Mouse (Mus musculus): ENCODE measurements around the gene Prcc. TPM values are rescaled to one million over a fixed set of nuclear protein-coding genes. Genes with fewer than 3 reads are reported as not detected.
A peak's percentile ranks its signal among the peaks of the same experiment; 100 is the strongest.
"Not testable (repeated sequence)": the region's sequence is repeated elsewhere in the genome, so short reads cannot be mapped to it uniquely, and the experiment has no call there.

Prcc gene
- polyA plus RNA-seq, 1 experiment from 2014 or later = 16.5 TPM

DNA sequence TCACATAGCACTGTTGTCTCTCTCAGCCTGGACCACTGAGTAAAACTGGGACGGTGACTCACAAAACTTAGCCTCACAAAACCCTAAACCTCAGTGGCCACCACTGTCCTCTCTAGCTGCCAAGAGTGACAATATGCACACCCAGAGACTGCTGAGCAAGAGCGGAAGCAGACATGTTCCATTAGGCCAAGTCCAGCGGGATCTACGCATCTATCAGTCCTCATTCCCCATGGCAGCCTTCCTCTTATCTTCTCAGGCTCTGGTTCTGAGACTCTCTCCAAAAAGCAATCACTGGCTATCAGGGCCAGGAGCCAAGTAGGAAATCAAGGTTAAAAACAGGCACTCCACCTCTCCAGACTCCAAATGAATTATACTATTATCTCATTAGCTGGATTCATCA lies 7.7 kb downstream of the Prcc start:
- WGBS = 96% methylated on average over 4 of the region's 4 CpGs
- H3K36me3 ChIP-seq = peaks cover 32% of the 10 kb centered on the region
- 0 out of 2 replicates have a peak, but pooled peaks cover 3% of the 10 kb centered on the region for H3K4me1 ChIP-seq
- H3K4me2 ChIP-seq (replicated peaks) = no peak overlapping the region
- no peak for ATAC-seq (ENCODE audit: insufficient number of reproducible peaks, low FRiP score, low TSS enrichment, low read depth)
- no peak overlapping the region for H3K4me3 ChIP-seq (replicated peaks)
- no peaks in the 10 kb centered on the region for H3K9me3 ChIP-seq (replicated peaks)
- no peaks in the 10 kb centered on the region for H3K27me3 ChIP-seq
- H3K27ac ChIP-seq (replicated peaks) = no peak overlapping the region
- H3K9ac ChIP-seq = no peak overlapping the region

DNA sequence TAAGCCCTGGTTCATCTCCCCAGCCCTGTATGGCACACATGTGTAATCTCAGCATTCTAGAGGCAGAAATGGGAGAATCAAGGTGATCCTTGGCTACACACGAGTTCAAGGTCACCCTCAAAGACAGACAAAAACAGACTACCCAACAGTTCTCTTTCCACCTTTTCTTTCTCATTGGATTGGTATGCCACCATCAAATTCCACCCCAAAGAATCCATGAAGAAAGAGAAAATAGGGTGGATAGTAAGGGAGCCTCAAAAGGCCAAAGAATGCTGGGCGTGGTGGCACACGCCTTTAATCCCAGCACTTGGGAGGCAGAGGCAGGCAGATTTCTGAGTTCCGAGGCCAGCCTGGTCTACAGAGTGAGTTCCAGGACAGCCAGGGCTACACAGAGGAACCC lies 21.3 kb downstream of the Prcc start:
- peaks cover 84% of the 10 kb centered on the region for H3K36me3 ChIP-seq
- not testable (repeated sequence) for H3K4me3 ChIP-seq (replicated peaks); ATAC-seq (ENCODE audit: insufficient number of reproducible peaks, low FRiP score, low TSS enrichment, low read depth); H3K4me1 ChIP-seq; H3K4me2 ChIP-seq (replicated peaks); H3K9me3 ChIP-seq (replicated peaks); H3K9ac ChIP-seq; H3K27me3 ChIP-seq; H3K27ac ChIP-seq (replicated peaks)
- 91% methylated on average over 4 of the region's 4 CpGs for WGBS

GRCm38 (mm10) chr3:87859813-87860212 lies 25.6 kb downstream of the Prcc start:
- Histone ChIP-seq H3K4me1 (0 out of 2 replicates have a peak, but pooled peaks cover 5% of the 10 kb centered on the region), H3K27ac (replicated peaks) (no peak overlapping the region), H3K9ac (no peak overlapping the region), H3K27me3 (no peaks in the 10 kb centered on the region), H3K4me3 (replicated peaks) (no peak overlapping the region), H3K9me3 (replicated peaks) (no peaks in the 10 kb centered on the region), H3K4me2 (replicated peaks) (no peak overlapping the region), H3K36me3 (peaks cover 76% of the 10 kb centered on the region)
- 22% methylated on average over 3 of the region's 3 CpGs for WGBS
- no peak for ATAC-seq (ENCODE audit: insufficient number of reproducible peaks, low FRiP score, low TSS enrichment, low read depth)

- H3K27me3 ChIP-seq = no peaks in the 10 kb centered on the region
- no peak overlapping the region for H3K27ac ChIP-seq (replicated peaks)
- H3K4me3 ChIP-seq (replicated peaks) = no peak overlapping the region
- 56% methylated on average over 8 of the region's 8 CpGs for WGBS
- H3K4me2 ChIP-seq (replicated peaks) = no peak overlapping the region
- H3K9ac ChIP-seq = no peak overlapping the region
- H3K9me3 ChIP-seq (replicated peaks) = no peaks in the 10 kb centered on the region
- ATAC-seq (ENCODE audit: insufficient number of reproducible peaks, low FRiP score, low TSS enrichment, low read depth) = no peak
- H3K36me3 ChIP-seq = peaks cover 60% of the 10 kb centered on the region
- H3K4me1 ChIP-seq = 0 out of 2 replicates have a peak, but pooled peaks cover 8% of the 10 kb centered on the region
Measured at GRCm38 (mm10) chr3:87857666-87858065, 27.7 kb downstream of the Prcc start.

GRCm38 (mm10) chr3:87855936-87856335 lies 29.5 kb downstream of the Prcc start:
- H3K27me3 ChIP-seq = no peaks in the 10 kb centered on the region
- ATAC-seq (ENCODE audit: insufficient number of reproducible peaks, low FRiP score, low TSS enrichment, low read depth) = no peak
- WGBS = 71% methylated on average over 8 of the region's 8 CpGs
- H3K27ac ChIP-seq (replicated peaks) = 0 out of 2 replicates have a peak overlapping the region, but pooled peaks have one; percentile 2
- H3K4me1 ChIP-seq = 0 out of 2 replicates have a peak, but pooled peaks cover 8% of the 10 kb centered on the region
- no peak overlapping the region for H3K4me2 ChIP-seq (replicated peaks)
- H3K9ac ChIP-seq = no peak overlapping the region
- no peak overlapping the region for H3K4me3 ChIP-seq (replicated peaks)
- H3K9me3 ChIP-seq (replicated peaks) = no peaks in the 10 kb centered on the region
- H3K36me3 ChIP-seq = peaks cover 45% of the 10 kb centered on the region

DNA sequence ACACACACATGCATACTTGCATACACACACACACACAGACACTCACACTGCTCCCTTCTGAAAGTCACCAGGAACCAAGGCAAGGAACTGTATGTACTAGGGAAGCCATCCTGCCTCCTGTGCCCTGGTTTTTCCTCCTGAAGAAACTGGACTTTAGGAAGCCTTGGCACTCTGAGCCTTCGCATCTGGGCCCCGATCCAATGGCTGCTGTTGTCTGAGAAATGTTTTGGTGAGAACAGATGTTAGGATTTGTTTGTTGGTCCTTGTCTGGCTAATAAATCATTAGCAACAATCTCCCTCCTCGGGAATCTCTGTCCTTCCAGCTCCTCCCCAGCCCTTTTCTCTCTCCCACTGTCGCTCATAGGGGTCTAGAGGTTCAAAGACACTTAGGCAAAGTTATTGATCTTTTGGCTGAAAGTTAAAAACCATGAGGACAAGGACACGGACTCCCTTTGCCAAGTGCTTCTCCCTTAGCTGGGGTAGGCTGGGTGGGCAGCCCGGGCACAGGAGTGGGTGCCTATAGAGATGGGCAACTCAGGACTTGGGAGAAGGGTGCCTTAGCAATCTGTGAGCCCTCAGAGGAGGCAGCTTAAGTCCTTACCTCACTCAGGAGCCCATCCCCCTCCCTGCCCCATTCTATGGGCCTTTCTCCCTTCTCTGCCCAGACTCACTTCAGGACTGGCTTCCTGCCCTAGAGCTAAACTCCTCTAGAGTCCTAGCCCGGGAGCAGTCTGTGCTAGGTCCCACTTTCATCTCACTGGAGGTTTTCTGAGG lies 30.4 kb downstream of the Prcc start:
- H3K4me2 ChIP-seq (replicated peaks) = no peak overlapping the region
- H3K36me3 ChIP-seq = peaks cover 38% of the 10 kb centered on the region
- H3K4me1 ChIP-seq = 0 out of 2 replicates have a peak, but pooled peaks cover 8% of the 10 kb centered on the region
- H3K4me3 ChIP-seq (replicated peaks) = no peak overlapping the region
- H3K9me3 ChIP-seq (replicated peaks) = no peaks in the 10 kb centered on the region
- H3K27ac ChIP-seq (replicated peaks) = no peak overlapping the region
- no peak overlapping the region for H3K9ac ChIP-seq
- H3K27me3 ChIP-seq = no peaks in the 10 kb centered on the region
- 56% methylated on average over 7 of the region's 7 CpGs for WGBS
- no peak for ATAC-seq (ENCODE audit: insufficient number of reproducible peaks, low FRiP score, low TSS enrichment, low read depth)

DNA sequence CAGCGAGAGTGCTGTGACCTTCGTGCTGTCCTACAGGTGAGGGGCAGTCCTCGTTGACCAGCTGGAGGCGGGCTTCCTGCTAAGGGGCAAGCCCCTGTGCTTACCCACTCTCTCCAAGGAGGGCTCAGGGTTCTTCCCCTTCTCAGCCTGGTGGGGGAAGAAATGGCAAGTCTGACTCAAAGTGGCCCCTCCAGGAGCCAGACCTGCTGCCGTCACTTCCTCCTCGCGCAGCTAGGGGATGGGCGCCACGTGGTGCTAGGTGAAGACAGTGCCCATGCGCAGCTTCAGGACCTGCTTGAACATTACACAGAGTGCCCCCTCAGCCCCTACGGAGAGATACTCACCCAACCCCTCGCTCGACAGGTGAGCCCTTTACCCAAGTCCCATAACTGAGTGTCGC lies 36.3 kb downstream of the Prcc start:
- Histone ChIP-seq H3K4me3 (replicated peaks) (no peak overlapping the region), H3K4me1 (0 out of 2 replicates have a peak, but pooled peaks cover 3% of the 10 kb centered on the region), H3K27me3 (no peaks in the 10 kb centered on the region), H3K4me2 (replicated peaks) (no peak overlapping the region), H3K27ac (replicated peaks) (no peak overlapping the region), H3K9me3 (replicated peaks) (no peaks in the 10 kb centered on the region), H3K9ac (no peak overlapping the region), H3K36me3 (no peaks in the 10 kb centered on the region)
- 81% methylated on average over 14 of the region's 14 CpGs for WGBS
- ATAC-seq (ENCODE audit: insufficient number of reproducible peaks, low FRiP score, low TSS enrichment, low read depth) = no peak

GRCm38 (mm10) chr3:87847680-87848079 lies 37.7 kb downstream of the Prcc start:
- 71% methylated on average over 5 of the region's 5 CpGs for WGBS

DNA sequence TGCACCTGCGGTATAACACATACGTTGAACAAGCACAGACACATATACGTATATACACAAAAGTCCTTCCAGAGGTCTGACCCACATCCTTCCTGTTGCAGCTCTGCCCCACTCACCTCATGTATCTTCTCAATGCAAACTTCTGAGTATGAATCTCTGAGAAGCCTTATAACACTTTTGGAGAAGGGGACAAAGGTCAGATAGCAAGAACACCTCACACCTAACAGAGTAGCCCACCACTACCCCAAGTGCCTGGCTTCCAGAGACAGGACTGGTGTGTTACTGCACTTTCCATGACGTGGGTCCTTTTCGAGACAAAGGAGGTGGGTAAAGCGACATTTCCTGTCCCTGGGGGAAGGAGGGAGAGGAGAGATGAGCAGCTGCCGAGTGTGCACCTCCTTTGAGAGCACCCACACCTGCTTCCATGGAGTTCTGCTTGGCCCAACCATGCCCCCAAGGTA lies 38.7 kb downstream of the Prcc start, which contains the start of gene Sh2d2a:
Gene Sh2d2a (plus strand): TSS at position 106 of the 461 bp plus-strand sequence.
- H3K9me3 ChIP-seq (replicated peaks) = no peaks in the 10 kb centered on the region
- H3K4me3 ChIP-seq (replicated peaks) = no peak within 1 kb of the TSS
- WGBS = 63% methylated on average over 7 of the region's 7 CpGs
- H3K36me3 ChIP-seq = no peaks in the 10 kb centered on the region
- H3K9ac ChIP-seq = no peak within 1 kb of the TSS
- H3K27ac ChIP-seq (replicated peaks) = no peak within 1 kb of the TSS
- ATAC-seq (ENCODE audit: insufficient number of reproducible peaks, low FRiP score, low TSS enrichment, low read depth) = no peak
- no peaks in the 10 kb centered on the region for H3K4me1 ChIP-seq
- no peaks in the 10 kb centered on the region for H3K27me3 ChIP-seq
- no peak within 1 kb of the TSS for H3K4me2 ChIP-seq (replicated peaks)

More at GRCm38 (mm10) chr3:87847680-87848079, 37.7 kb downstream of the Prcc start:
- H3K27ac ChIP-seq (replicated peaks) = no peak overlapping the region
- no peaks in the 10 kb centered on the region for H3K27me3 ChIP-seq
- no peak overlapping the region for H3K9ac ChIP-seq
- ATAC-seq (ENCODE audit: insufficient number of reproducible peaks, low FRiP score, low TSS enrichment, low read depth) = no peak
- H3K9me3 ChIP-seq (replicated peaks) = no peaks in the 10 kb centered on the region
- H3K4me1 ChIP-seq = no peaks in the 10 kb centered on the region
- no peak overlapping the region for H3K4me2 ChIP-seq (replicated peaks)
- H3K4me3 ChIP-seq (replicated peaks) = no peak overlapping the region
- H3K36me3 ChIP-seq = no peaks in the 10 kb centered on the region

DNA sequence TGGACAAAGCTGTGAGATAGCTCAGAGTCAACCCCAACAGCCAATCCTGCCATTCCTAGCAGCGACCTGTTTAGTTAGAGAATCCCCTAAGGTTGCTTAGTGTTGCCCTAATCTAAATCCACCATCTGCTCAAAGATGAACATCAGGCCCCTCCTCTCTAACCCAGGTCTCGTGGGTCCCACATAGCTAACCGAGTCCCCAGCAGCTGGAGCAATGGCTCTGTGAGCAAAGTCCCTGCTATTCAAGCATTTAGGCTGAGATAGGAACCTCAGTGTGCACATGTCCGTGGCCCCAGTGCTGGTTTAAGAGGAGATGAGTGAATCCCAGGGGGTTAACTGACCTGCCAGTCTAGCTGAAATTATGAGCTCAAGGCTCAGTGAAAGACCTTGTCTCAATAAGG lies 39.2 kb downstream of the Prcc start:
- ATAC-seq (ENCODE audit: insufficient number of reproducible peaks, low FRiP score, low TSS enrichment, low read depth) = no peak
- 64% methylated on average over 4 of the region's 4 CpGs for WGBS

GRCm38 (mm10) chr3:87844981-87845380 lies 40.4 kb downstream of the Prcc start:
- WGBS = 66% methylated on average over 4 of the region's 4 CpGs
- no peak for ATAC-seq (ENCODE audit: insufficient number of reproducible peaks, low FRiP score, low TSS enrichment, low read depth)
- H3K4me3 ChIP-seq (replicated peaks) = no peak overlapping the region
- H3K4me1 ChIP-seq = no peaks in the 10 kb centered on the region
- H3K9me3 ChIP-seq (replicated peaks) = no peaks in the 10 kb centered on the region
- no peak overlapping the region for H3K27ac ChIP-seq (replicated peaks)
- H3K9ac ChIP-seq = no peak overlapping the region
- no peak overlapping the region for H3K4me2 ChIP-seq (replicated peaks)
- H3K27me3 ChIP-seq = no peaks in the 10 kb centered on the region
- no peaks in the 10 kb centered on the region for H3K36me3 ChIP-seq

More for the DNA sequence above, 39.2 kb downstream of the Prcc start:
- Histone ChIP-seq H3K27me3 (no peaks in the 10 kb centered on the region), H3K4me1 (no peaks in the 10 kb centered on the region), H3K9ac (no peak overlapping the region), H3K4me3 (replicated peaks) (no peak overlapping the region), H3K9me3 (replicated peaks) (no peaks in the 10 kb centered on the region), H3K36me3 (no peaks in the 10 kb centered on the region), H3K4me2 (replicated peaks) (no peak overlapping the region), H3K27ac (replicated peaks) (no peak overlapping the region)

All from embryonic facial prominence, embryonic 15.5 days (tissue).